Mouse (Mus musculus) thymus, postnatal 14 days (tissue): ENCODE results near the gene Upk3bl.
A peak's percentile ranks its signal among the peaks of the same experiment; 100 is the strongest.
"Not testable (repeated sequence)": the region's sequence is repeated elsewhere in the genome, so short reads cannot be mapped to it uniquely, and the experiment has no call there.

ENCODE experiments used
- DNase-seq: peaks from one replicate; pipeline ENCODE4 v3.0.0; 2021

The Upk3bl gene

GRCm38 (mm10) chr5:136048541-136048940 is 5.8 kb upstream of the Upk3bl start:
- DNase-seq, result not testable (repeated sequence)

GRCm38 (mm10) chr5:136049926-136050325 is 4.4 kb upstream of the Upk3bl start:
- no peak for DNase-seq

- DNase-seq, result no peak
Measured at GRCm38 (mm10) chr5:136051231-136052085, 2.8 kb upstream of the Upk3bl start.

- no peak for DNase-seq
Measured at GRCm38 (mm10) chr5:136052861-136053655, 1.2 kb upstream of the Upk3bl start.

- DNase-seq, result no peak
Measured at GRCm38 (mm10) chr5:136056062-136056461, 1.8 kb downstream of the Upk3bl start.

- no peak for DNase-seq
Measured at GRCm38 (mm10) chr5:136057085-136057484, 2.8 kb downstream of the Upk3bl start.

- DNase-seq, result peak; percentile 83
Measured at GRCm38 (mm10) chr5:136061567-136061966, 7.3 kb downstream of the Upk3bl start.

GRCm38 (mm10) chr5:136063920-136064319 is 9.6 kb downstream of the Upk3bl start:
- DNase-seq, result no peak

- DNase-seq, result not testable (repeated sequence)
Measured at GRCm38 (mm10) chr5:136066404-136067148, 12.3 kb downstream of the Upk3bl start.

- no peak for DNase-seq
Measured at GRCm38 (mm10) chr5:136069411-136069810, 15.1 kb downstream of the Upk3bl start.

- DNase-seq, result no peak
Measured at GRCm38 (mm10) chr5:136073051-136073450, 18.8 kb downstream of the Upk3bl start.

GRCm38 (mm10) chr5:136073526-136073925 is 19.2 kb downstream of the Upk3bl start:
- no peak for DNase-seq

- no peak for DNase-seq
Measured at GRCm38 (mm10) chr5:136075076-136075475, 20.8 kb downstream of the Upk3bl start.

GRCm38 (mm10) chr5:136076284-136076683 is 22.0 kb downstream of the Upk3bl start:
- DNase-seq, result no peak

- no peak for DNase-seq
Measured at GRCm38 (mm10) chr5:136077001-136077550, 22.8 kb downstream of the Upk3bl start.

GRCm38 (mm10) chr5:136078136-136078535 is 23.8 kb downstream of the Upk3bl start:
- no peak for DNase-seq

- DNase-seq, result peak; percentile 25
Measured at GRCm38 (mm10) chr5:136082345-136082744, 28.1 kb downstream of the Upk3bl start.

GRCm38 (mm10) chr5:136083669-136084107 is 29.4 kb downstream of the Upk3bl start, which contains the start of gene Rasa4:
Rasa4 (plus strand) TSS chr5:136083916.
- peak; percentile 97 for DNase-seq

- peak; percentile 36 for DNase-seq
Measured at GRCm38 (mm10) chr5:136084144-136084881, 30.0 kb downstream of the Upk3bl start.

- DNase-seq, result peak; percentile 70
Measured at GRCm38 (mm10) chr5:136084891-136085651, 30.8 kb downstream of the Upk3bl start.

- no peak for DNase-seq
Measured at GRCm38 (mm10) chr5:136086290-136086689, 32.0 kb downstream of the Upk3bl start.
